In genomic region chr12:58112643-58113042, GRCm38 (mm10) we compare ENCODE assay signal across 27 mouse cellular contexts.
DNase-seq lines count a peak whose midpoint lies in the region; ATAC-seq and TF ChIP-seq lines count a peak whose summit lies in the region.
"Had no signal": no experiment of that assay in that cellular context is flagged by ENCODE, and none has a peak within 500 bp of the region (broad histone marks: within the 10 kb centered on the region; RNA-seq: fewer than 3 reads in every experiment).

No protein-coding gene starts in this region.

- H3K4me1 ChIP-seq in kidney, embryonic 14.5 days (ENCODE audit: control insufficient read depth, insufficient read depth, low read length) = no peaks in the 10 kb centered on the region
- no peaks in the 10 kb centered on the region for H3K4me1 ChIP-seq in kidney, adult 2 months (ENCODE audit: control insufficient read depth, insufficient read depth, low read length)
- H3K4me1 ChIP-seq in kidney, postnatal 0 days (replicated peaks; ENCODE audit: insufficient read depth, low read length) = no peaks in the 10 kb centered on the region
- H3K4me1 ChIP-seq in midbrain, embryonic 15.5 days = no peaks in the 10 kb centered on the region
- H3K4me1 ChIP-seq: embryonic facial prominence, embryonic 12.5 days; embryonic facial prominence, embryonic 15.5 days; heart, embryonic 12.5 days; heart, embryonic 15.5 days; hindbrain, embryonic 10.5 days had no signal

- 45% methylated on average over 3 of the region's 3 CpGs for WGBS in kidney, embryonic 14.5 days
- WGBS in kidney, adult 2 months = 32% methylated on average over 3 of the region's 3 CpGs
- WGBS in kidney, postnatal 0 days = 55% methylated on average over 3 of the region's 3 CpGs
- 37% methylated on average over 3 of the region's 3 CpGs for WGBS in midbrain, embryonic 15.5 days

- no peaks in the 10 kb centered on the region for H3K36me3 ChIP-seq in kidney, embryonic 14.5 days (ENCODE audit: control insufficient read depth, insufficient read depth, low read length)
- H3K36me3 ChIP-seq in kidney, adult 2 months (ENCODE audit: control insufficient read depth, insufficient read depth, low read length) = no peaks in the 10 kb centered on the region
- no peaks in the 10 kb centered on the region for H3K36me3 ChIP-seq in kidney, postnatal 0 days (ENCODE audit: insufficient read depth, low read length)
- no peaks in the 10 kb centered on the region for H3K36me3 ChIP-seq in midbrain, embryonic 15.5 days (replicated peaks)
- H3K36me3 ChIP-seq: embryonic facial prominence, embryonic 12.5 days; embryonic facial prominence, embryonic 15.5 days; heart, embryonic 12.5 days; heart, embryonic 15.5 days; hindbrain, embryonic 10.5 days had no signal

- no peak overlapping the region for H3K4me2 ChIP-seq in kidney, embryonic 14.5 days (replicated peaks; ENCODE audit: low read depth, low read length)
- no peak overlapping the region for H3K4me2 ChIP-seq in kidney, postnatal 0 days (ENCODE audit: low read length)
- no peak overlapping the region for H3K4me2 ChIP-seq in midbrain, embryonic 15.5 days
- H3K4me2 ChIP-seq: embryonic facial prominence, embryonic 12.5 days; embryonic facial prominence, embryonic 15.5 days; heart, embryonic 12.5 days; heart, embryonic 15.5 days; hindbrain, embryonic 14.5 days had no signal

- TF ChIP-seq POLR2A in kidney, adult 2 months (IDR thresholded peaks at IDR 0.05; ENCODE audit: low read depth, low read length) = no peak

- DNase-seq in embryo, embryonic 10 days (ENCODE audit: low spot score) = peak; percentile 36
- DNase-seq in embryo, embryonic 11 days = no peak
- DNase-seq in kidney, adult 2 months = no peak
- peak; percentile 28 for DNase-seq in kidney, postnatal 0 days (ENCODE audit: low spot score)
- DNase-seq in kidney, adult 8-10 months = no peak
- DNase-seq in retina, postnatal 7 days (ENCODE audit: low read depth, low spot score) = peak; percentile 2
- DNase-seq: adrenal gland, postnatal 10 days; adrenal gland, postnatal 36 days; cerebellum, adult 18-20 months; cerebellum, adult 9-10 months; cerebellum, postnatal 14 days; forebrain, postnatal 0 days; gastrocnemius, adult 2 months; gastrocnemius, postnatal 14 days; heart, adult 11 months; heart, postnatal 10 days; heart, postnatal 36 days had no signal

- TF ChIP-seq CTCF in kidney, adult 2 months (conservative IDR thresholded peaks at IDR 0.05; ENCODE audit: insufficient read depth, insufficient read length, low read depth, low read length) = no peak
- TF ChIP-seq CTCF in kidney, postnatal 0 days (IDR thresholded peaks at IDR 0.05; ENCODE audit: low read depth) = no peak

- H3K9ac ChIP-seq in kidney, embryonic 14.5 days (ENCODE audit: low read depth, low read length) = no peak overlapping the region
- H3K9ac ChIP-seq in kidney, postnatal 0 days (ENCODE audit: low read depth, low read length) = no peak overlapping the region
- no peak overlapping the region for H3K9ac ChIP-seq in midbrain, embryonic 15.5 days
- H3K9ac ChIP-seq: embryonic facial prominence, embryonic 12.5 days; embryonic facial prominence, embryonic 15.5 days; forebrain, postnatal 0 days; heart, embryonic 12.5 days; heart, embryonic 15.5 days; hindbrain, embryonic 14.5 days had no signal

- no peak overlapping the region for H3K27ac ChIP-seq in kidney, embryonic 14.5 days (ENCODE audit: low read depth, low read length)
- H3K27ac ChIP-seq in kidney, adult 2 months (ENCODE audit: insufficient read depth, low read depth, low read length) = no peak overlapping the region
- no peak overlapping the region for H3K27ac ChIP-seq in kidney, postnatal 0 days
- no peak overlapping the region for H3K27ac ChIP-seq in midbrain, embryonic 15.5 days
- H3K27ac ChIP-seq: embryonic facial prominence, embryonic 12.5 days; embryonic facial prominence, embryonic 15.5 days; gastrocnemius, adult 2 months; heart, embryonic 15.5 days; hindbrain, embryonic 10.5 days; hindbrain, embryonic 14.5 days had no signal

- H3K27me3 ChIP-seq in kidney, embryonic 14.5 days (ENCODE audit: control insufficient read depth, insufficient read depth, low read length) = no peaks in the 10 kb centered on the region
- H3K27me3 ChIP-seq in kidney, adult 2 months (replicated peaks; ENCODE audit: control insufficient read depth, insufficient read depth, low read length) = no peaks in the 10 kb centered on the region
- H3K27me3 ChIP-seq in kidney, postnatal 0 days (ENCODE audit: insufficient read depth, low read length) = no peaks in the 10 kb centered on the region
- H3K27me3 ChIP-seq in midbrain, embryonic 15.5 days (replicated peaks) = no peaks in the 10 kb centered on the region
- H3K27me3 ChIP-seq: embryonic facial prominence, embryonic 12.5 days; embryonic facial prominence, embryonic 15.5 days; heart, embryonic 12.5 days; heart, embryonic 15.5 days; Patski had no signal

- no peak overlapping the region for H3K4me3 ChIP-seq in kidney, embryonic 14.5 days (ENCODE audit: low read length)
- no peak overlapping the region for H3K4me3 ChIP-seq in kidney, adult 2 months (ENCODE audit: insufficient read depth, low read depth, low read length)
- H3K4me3 ChIP-seq in kidney, postnatal 0 days (replicated peaks; ENCODE audit: low read depth, low read length) = no peak overlapping the region
- H3K4me3 ChIP-seq in midbrain, embryonic 15.5 days = no peak overlapping the region
- H3K4me3 ChIP-seq: embryonic facial prominence, embryonic 12.5 days; embryonic facial prominence, embryonic 15.5 days; gastrocnemius, adult 2 months; heart, embryonic 12.5 days; heart, embryonic 15.5 days; hindbrain, embryonic 10.5 days had no signal

- ATAC-seq in kidney, embryonic 14.5 days (ENCODE audit: low FRiP score, low TSS enrichment) = peak; percentile 81
- ATAC-seq in kidney, postnatal 0 days (replicated peaks; ENCODE audit: low FRiP score, low read depth) = 0 out of 2 replicates have a peak, but pooled peaks have one; percentile 46
- no peak for ATAC-seq in midbrain, embryonic 15.5 days (replicated peaks)
- ATAC-seq: forebrain, embryonic 14.5 days; forebrain, postnatal 0 days; Patski had no signal

- no peaks in the 10 kb centered on the region for H3K9me3 ChIP-seq in kidney, embryonic 14.5 days (ENCODE audit: control insufficient read depth, low read length)
- H3K9me3 ChIP-seq in kidney, postnatal 0 days (replicated peaks; ENCODE audit: low read length) = no peaks in the 10 kb centered on the region
- H3K9me3 ChIP-seq in midbrain, embryonic 15.5 days = no peaks in the 10 kb centered on the region
- H3K9me3 ChIP-seq: embryonic facial prominence, embryonic 12.5 days; embryonic facial prominence, embryonic 15.5 days; heart, embryonic 12.5 days; heart, embryonic 15.5 days; hindbrain, embryonic 10.5 days had no signal

Comparison
In these comparisons a context has a peak if more than half of its experiments do, and no peak if none do; other contexts are left out.
1. DNase-seq: peak in embryo, embryonic 10 days (single experiment), kidney, postnatal 0 days (single experiment) and retina, postnatal 7 days (single experiment); none in embryo, embryonic 11 days (single experiment), kidney, adult 2 months (single experiment) and kidney, adult 8-10 months (0 of 2).